Mouse (Mus musculus) CH12.LX (cell line): ENCODE results near the gene Sdhb.

Experiments
- E2F4 ChIP-seq: IDR thresholded peaks from 2 replicates; pipeline ENCODE4 v1.6.1; 2011; ENCODE audit warnings: low read depth, low read length, improper control_type of control experiment; ENCODE audit not compliant: insufficient replicate concordance
- EP300 ChIP-seq: IDR thresholded peaks from 2 replicates; pipeline ENCODE4 v1.6.1; 2011; ENCODE audit warnings: low read length, improper control_type of control experiment
- POLR2A ChIP-seq: IDR thresholded peaks from 2 replicates; pipeline ENCODE4 v1.6.1; 2011; ENCODE audit warnings: low read depth, mild to moderate bottlenecking, improper control_type of control experiment, low read length
- USF1 ChIP-seq: IDR thresholded peaks from 2 replicates; pipeline ENCODE4 v1.6.1; 2014; ENCODE audit warnings: low read depth, mild to moderate bottlenecking, inconsistent platforms, low read length, improper control_type of control experiment
- ZMIZ1 ChIP-seq: IDR thresholded peaks from 2 replicates; pipeline ENCODE4 v1.6.1; 2012; ENCODE audit warnings: low read depth, mild to moderate bottlenecking, inconsistent platforms, low read length, improper control_type of control experiment

GRCm38 (mm10) chr4:140967386-140968159, 6.6 kb downstream of the Sdhb start:
- TF ChIP-seq E2F4 (no peak), POLR2A (no peak), USF1 (no peak), ZMIZ1 (no peak), EP300 (no peak)
